Mouse (Mus musculus) frontal cortex, adult (tissue): Measurements from ENCODE around the gene Urb1.
A peak's percentile ranks its signal among the peaks of the same experiment; 100 is the strongest.
"Not testable (repeated sequence)": the region's sequence is repeated elsewhere in the genome, so short reads cannot be mapped to it uniquely, and the experiment has no call there.

Experiments
- ATAC-seq: cut with Nextera tagmentation; 2 replicates; pipeline ENCODE4 v1.9.2; 2017; ENCODE audit warnings: mild to moderate bottlenecking, moderate library complexity, mixed read lengths; ENCODE audit not compliant: low TSS enrichment

The Urb1 gene

DNA sequence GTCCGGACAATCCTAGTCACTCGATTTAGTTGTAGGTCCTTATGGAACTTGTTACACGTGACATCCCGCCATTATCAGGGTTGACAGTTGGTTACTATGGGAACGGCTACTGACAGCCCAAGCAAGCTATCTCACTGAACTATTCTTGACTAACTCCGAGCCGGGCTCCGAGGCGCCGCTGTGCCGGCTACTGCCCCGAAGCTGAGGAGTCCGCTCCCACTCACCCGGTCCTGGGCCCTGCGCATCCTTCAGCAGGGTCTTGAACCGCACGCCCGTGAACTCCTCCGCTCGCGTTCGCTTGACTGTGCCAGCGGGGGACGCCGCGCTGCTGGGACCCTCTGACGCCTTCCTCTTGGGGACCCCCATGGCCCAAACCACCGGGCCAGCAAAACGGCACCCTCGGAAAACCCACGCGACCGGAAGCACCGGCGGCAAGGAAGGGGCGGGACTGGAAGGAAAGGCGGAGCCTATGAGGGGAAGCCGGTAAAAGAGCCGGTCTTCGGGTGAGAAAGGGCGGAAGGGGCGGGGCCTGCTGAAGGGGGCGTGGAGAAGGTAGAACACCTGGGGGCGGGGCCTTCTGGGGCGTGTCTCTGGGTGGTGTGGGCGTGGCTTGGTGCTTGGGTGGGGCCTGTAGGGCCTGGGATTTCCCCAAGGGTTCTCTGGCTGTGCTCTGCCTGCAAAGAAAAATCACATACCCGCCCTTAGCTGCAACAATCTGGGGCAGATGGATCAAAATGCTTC, at the start of gene Urb1:
Gene Urb1 (minus strand): TSS at position 439 of the 741 bp plus-strand sequence.
- ATAC-seq, result peak; percentile 93

DNA sequence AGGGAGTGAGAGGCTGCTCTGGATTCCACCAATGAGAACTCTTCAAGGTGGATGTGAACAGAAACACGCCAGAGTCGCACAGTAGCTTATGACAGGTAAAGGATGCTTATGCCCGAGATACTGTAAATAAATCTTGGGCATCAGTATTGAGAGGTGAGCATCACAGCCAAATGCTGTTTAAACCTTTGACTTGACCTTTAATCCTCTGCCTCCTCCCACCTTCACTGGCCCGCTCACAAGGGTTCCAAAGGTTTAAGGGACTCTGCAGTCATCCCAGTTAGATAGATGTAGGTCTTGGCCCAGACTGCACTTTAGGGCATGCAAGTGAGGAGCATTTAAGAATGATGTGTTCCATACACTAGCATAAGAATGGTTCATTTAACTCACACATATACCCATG, 48.0 kb upstream of the Urb1 start:
- ATAC-seq, result no peak

DNA sequence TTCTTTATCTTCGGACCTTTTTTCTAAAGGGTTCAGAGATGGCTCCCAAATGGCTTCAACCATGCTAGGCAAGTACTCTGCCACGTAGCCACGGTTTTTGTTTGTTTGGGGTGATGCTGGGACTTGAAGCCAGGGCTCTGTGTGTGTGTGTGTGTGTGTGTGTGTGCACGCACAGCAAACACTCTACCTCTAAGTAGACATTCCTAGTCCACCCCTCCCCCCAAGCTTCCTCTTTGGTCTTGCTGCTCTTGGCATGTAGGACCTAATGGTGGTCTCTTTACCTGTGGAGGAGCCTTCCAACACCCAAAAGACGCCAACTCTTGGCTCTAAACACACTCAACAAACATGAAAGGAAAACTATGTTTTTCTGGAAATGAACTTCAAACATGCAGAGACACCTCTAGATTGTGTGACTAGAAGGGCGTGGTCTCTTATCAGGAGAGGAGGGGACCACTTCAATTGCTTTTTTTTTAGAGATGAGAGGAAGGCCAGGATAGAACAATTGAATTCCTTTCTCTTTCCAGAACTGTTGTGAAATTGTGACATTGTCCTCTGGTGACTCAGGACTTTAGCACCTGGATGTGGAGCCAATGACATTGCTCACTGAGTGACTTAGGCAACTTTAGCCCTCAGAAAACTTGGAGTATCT, 46.5 kb upstream of the Urb1 start:
- ATAC-seq, result no peak

DNA sequence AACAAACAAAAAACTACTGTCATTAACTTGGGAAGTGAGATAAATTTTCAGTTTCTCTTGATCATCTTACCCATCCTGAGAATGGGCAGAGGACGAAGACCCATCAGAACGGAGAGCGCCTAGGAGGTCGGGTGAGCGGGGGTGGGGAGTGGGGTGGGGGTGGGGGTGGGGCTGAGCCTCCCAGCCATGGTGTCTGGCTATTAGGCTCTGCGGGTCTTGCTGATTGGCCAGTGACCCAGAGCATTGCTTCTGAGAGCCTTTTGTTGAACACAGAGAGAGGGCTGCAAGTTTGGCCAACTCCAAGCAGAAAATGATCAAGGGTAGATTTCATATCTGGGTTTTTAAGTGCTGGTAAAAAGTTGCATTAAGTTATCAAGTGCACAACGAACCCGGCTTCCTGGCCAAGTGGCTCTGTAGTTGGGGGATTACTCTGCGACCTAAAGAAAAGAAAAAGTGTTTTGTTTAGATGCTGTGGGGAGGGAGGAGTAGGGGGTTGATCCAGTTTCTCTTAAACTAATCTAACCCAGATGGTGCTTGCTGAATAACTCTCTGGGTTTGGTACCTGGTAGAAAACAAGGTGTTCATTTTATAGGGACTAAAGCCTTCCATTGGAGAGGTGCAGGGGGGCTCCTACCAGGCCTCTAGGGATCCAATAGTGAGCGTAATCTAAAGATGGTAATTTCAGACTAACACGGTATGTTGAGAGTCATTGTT, 41.6 kb upstream of the Urb1 start:
- no peak for ATAC-seq

DNA sequence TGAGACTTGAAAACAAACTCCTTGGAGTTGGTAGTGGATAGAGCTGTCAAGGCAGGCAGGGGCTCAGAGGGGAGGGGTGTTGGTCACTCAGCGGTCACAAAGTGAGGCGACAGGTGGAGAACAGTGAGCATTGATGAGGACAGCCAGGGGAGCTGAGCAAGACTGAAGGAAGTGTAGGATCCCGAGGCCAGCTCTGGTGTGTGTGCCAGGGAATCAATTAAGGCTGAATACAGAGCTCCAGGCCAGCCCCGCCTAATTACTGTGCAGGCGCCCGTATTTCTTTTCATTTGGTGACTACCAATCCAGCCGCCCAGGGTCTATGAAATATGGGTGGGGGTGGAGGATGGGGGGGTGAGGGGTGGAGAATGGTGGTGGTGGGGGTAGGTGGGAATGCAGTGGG, 40.7 kb upstream of the Urb1 start:
- no peak for ATAC-seq

DNA sequence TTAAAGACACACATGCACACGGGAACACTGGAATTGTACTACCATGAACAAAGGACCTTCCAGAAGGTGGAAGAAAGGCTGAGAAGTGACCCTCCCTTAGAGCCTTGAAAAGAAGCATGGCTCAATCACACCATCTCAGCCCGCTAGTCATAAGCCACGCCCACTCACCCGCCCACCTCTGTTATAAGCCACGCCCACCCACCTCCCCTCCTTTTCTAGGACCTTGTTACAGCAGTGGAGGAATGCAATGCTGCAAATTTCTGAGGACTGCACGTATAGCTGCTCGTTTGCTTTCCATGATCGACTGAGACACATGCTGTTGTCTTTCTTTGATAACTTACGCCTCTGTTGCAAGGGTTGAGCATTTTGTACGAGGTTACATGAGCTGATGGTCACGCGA, 39.0 kb upstream of the Urb1 start:
- no peak for ATAC-seq

DNA sequence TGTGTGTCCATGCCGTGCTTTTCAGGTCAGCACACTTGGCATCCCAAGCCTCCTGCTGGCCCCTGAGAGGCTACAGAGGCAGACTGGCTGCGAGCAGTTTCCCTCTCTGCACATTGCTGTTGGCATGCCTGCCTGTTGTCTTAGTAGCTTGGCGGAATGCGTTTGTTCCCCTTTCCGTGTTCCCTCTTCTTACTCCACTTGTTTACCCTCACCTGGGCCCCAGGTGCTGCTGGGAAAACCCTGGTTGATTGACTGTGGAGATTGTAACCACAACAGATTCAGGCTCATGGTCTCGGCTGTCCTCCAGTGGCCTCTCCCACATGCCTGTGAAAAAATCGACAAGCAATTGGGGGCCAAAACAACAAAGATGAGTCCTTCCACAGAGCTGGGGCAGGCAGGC, 38.5 kb upstream of the Urb1 start:
- no peak for ATAC-seq

DNA sequence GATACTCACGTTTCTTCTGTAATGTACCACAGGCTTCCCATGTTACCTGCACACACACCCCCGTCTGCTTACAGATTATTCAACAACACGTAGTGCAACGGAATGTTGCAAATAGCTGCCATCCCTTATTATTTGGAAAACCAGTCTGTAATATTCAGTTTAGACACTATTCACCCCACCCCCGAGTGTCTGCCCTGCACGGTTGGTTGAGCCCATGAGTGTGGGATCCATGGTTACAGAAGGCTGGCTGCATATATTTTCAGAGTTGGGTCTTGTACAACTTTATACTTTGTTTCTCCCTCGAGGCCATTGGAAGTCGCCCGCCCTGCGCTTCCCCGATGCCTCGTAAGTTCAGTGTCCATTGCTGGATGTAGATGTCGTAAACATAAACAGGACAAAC, 35.4 kb upstream of the Urb1 start:
- ATAC-seq, result no peak

DNA sequence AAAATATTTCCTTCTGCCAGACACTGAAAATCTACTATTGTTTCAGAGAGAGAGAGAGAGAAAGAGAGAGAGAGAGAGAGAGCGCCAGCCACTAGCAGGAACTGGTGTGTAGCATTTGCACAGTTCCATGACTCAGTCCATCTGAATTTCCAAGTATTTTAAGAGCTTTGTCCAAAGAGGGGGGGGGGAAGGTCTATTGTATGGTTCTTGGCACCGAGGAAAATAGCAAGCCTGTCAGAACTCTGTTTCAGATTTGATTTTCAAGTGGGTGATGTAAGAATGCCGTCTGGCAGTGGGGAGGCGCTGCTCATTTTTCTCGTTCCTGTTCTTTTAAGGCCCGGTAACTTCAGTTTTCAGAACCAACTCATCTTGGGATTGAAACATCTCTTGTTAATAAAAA, 34.8 kb upstream of the Urb1 start:
- peak; percentile 62 for ATAC-seq

DNA sequence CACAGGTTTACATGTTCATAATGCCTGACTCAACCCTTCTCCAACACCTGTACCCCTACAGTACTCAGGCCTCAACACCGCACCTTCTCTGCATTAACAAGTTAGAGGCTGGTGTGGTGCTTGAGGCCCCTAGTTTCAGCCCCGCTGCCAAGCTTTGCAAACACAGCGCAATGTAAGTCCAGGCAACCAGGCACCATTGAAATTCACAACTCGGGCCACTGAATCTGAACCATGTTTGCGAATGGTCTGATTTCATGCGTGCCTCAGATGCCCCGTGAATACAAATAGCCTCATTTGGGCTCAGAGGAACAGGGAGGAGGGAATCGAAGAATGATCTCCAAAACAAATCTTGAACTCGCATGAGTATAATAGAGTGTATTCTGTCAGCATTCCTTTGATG, 32.0 kb upstream of the Urb1 start:
- ATAC-seq, result no peak

DNA sequence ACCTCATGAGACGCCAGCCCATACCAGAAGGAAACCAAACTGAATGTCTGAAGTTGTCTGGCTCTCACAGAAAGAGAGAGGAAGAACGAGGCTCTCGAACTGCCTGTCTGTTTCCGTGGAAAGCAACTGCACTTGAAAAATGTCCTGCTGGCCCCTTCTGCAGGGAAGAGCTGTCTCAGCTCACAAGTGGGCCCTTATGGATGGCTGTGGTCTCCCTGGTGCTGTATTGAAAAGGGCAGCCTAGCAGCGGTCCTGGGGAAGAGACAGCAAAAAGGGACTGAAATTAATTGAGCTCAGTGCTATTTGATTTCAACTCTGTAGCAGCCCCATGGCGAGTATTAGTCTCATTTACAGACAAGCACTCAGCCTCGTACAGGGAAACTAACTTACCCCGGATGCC, 27.2 kb upstream of the Urb1 start:
- no peak for ATAC-seq

DNA sequence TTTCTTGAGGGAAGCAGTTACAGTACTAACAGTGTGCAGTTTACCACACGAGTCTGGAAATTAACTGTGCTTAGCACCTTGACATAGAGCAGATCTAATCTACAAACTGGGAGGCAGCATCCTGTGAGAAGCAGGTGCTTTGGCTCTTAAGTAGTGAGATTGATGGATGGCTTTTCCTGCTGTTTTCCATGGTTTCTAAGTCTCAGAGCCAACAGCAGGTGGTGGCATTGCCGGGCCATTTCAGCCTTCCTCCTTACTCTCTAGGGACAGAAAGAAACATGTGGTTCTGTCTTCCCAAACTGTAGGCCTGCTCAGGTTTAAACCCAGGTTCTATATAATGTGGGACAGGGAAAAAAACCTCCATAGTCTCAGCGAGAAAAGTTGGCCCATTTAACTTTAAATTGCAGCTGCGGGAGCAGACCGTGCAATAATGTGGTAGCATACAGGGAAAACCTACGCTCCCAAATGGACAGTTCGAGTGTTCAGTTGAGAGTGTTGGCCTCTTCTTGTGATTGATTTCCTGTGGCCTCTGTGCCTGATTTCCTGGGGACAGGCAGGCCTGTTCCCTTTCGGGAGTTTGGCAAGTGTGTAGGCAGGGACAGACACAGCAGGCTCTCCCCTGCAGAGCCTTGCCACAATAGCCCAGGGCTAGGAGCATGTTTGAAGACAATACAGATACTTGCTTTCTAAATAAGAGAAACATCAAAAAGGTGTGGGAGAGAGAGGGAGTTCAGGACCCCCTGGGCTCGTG, 23.0 kb upstream of the Urb1 start:
- no peak for ATAC-seq

DNA sequence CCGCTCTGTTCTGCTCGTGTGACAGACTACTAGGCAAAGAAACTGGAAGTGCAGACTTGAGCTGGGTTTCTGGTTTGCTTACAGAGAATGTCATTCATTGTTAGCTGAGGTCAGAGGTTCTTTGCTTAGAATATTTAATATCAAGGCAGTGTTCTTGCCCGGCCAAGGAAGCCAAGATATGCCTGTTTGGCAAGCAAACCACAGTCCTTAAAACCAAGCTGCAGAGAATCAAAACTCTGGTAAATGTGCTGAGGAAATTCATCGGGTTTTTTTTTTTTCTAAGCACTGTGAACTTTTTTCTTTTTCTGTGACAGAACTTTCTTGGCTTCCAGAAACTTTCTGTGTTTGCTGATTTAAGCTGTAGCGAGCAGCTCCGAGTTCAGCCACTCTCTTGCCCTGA, 22.3 kb upstream of the Urb1 start:
- no peak for ATAC-seq

DNA sequence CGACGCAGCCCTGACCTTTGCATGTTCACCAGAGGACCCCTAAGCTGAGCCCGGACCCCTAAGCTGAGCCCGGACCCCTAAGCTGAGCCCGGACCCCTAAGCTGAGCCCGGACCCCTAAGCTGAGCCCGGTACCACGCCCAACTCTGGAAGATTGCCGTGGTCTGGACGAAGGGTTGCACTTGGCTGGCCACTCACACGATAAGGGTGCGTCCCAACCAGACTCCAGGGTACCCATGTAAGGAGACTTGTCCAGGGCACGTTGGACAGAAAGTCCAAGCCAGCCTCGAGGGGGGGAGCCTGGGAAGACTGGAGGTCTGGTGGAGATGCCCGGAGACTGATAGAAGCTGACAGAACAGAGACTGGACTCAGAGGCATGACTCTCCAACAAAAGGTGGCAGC, 21.5 kb upstream of the Urb1 start:
- ATAC-seq, result no peak

DNA sequence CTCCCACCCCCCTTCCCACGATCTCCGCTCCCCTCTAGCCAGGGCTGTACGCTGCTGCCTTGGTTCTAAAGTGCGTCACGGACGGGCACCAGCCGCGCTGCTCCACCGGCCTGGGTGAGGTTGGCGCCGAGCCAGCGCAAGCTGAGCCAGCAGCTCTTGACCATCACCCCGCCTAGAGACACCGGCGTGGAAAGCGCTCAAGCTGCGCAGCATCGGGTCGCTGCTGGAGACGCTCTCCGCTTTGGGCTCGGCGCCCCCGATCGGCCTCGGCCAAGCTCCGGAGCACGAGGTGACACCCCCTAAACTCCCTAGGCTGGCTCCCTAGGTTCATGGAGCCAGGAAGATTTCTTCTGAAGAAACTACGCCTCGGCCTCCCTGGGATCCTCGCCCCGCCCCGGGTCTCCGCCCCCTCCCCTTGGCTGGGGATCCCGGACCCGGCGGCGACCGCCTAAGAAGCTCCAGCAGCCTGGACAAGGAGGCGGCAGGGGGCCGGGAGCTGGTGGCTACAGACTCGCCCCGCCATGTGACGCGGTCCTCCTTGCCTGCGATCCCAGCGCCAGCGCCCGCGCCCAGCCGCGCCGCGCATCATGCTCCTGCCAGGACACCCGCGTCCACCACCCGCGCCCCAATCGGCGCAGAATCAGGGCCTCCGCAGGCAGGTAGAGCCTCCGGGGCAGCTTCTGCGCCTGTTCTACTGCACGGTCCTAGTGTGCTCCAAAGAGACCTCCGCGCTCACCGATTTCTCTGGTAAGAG, 20.6 kb upstream of the Urb1 start:
- peak; percentile 50 for ATAC-seq

DNA sequence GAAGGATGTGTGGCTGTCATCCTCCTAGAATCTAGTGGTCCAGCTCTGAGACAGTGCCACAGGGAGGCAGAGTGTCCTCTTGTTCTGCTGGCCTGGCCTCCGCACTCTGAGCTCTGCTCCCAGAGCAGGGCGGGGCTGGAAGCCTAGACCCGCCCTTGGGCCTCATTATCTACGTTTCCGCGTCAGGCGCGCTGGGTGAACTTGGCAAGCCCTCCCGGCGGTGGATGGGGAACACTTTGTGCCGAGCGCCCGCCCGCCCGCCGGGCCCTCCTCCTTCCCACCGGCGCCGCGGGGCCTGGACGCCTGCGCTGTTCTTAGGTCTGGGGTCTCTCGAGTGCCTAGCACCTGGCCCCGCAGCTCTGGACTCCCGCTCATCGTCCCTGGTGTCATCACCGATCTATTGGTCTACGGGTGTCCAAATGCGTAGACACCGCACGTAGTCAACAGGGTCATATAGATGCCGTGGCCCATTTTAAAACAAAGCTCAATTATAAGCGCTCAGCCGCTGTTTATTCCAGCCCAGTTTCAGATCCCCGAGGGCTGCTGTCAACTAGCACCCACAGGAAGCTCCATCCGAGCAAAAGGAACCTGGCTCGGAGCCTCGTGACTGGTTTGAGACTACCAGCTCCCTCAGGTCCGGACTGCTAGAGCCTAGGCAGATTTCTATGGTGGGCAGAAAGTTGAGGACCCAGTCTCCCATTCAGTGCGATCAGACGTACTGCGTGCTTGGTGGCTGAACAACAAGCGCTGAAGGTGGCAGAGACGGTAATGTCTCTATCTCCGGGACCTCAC, 19.9 kb upstream of the Urb1 start:
- ATAC-seq, result peak; percentile 64

DNA sequence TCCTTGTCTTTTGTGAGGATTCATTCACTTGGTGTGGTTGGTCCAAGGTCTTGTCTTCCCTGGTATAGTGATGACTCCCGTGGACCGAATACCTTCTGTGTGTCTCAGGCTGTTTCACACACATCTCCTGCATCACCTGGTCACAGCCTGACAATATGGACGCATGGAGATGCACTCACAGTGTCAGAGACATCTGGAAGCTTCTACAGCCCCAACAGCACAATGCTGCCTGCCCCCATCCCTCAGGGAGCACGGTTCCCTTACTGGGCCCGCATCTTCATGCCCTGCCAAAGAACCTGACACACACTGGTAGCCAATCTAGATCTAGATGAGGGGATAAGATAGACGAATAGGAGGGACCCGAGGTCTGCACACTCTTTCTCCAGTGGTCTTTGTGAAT, 18.9 kb upstream of the Urb1 start:
- no peak for ATAC-seq

DNA sequence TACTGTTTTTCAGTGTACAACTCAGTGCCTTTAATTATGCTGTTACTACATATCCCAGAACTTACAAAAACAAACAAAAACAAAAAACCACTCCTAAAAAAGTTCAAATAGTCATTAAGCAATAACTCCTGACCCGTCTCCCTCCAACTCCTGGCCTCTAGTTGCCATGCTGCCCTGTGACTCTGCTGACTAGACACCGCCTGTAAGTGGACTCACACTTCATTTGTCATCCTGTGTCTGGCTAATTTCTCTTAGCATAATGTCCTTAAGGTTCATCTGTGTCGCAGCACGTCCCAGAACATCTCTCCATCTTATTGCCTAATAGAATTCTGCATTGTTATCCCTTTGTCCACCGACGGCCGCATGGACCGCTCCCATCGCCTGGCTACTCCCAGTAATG, 17.3 kb upstream of the Urb1 start:
- no peak for ATAC-seq

DNA sequence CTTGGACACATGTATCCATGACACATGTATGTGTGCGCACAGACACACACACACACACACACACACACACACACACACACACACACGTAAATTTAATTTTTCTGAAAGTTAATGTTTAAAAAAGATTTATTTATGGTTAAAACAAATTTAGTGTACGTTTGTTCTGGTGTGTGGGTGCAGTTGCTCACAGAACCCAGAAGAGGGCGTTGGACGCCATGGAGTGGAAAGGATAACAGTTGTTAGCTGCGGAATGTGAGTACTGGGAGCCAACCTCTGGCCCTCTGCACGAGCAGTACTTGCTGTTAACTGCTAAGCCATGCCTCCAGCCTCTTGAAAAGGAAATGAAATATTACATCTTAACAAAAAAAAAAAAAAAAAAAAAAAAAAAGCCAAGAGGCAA, 16.2 kb upstream of the Urb1 start, which contains the start of gene Eva1c:
Gene Eva1c (plus strand): TSS at position 263 of the 400 bp plus-strand sequence.
- no peak for ATAC-seq

DNA sequence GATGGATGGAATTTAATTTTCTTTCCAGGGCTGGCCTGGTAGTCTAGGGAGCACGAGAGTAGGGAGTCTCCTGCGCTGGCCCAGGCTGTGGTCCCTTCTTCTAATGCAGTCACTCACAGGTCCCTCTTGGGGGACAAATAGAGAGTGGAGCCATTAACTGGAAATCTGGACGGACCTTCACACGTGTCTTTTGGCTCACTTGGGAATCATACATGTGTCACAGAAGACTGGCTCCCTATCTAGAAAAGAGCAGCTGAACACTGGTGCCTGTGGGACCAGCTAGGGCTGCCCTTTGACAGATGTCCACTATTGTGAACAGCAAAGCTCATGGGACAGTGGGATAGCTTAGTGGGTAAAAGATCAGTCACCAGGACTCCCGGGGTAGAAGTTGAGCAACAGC, 15.8 kb upstream of the Urb1 start:
- no peak for ATAC-seq

DNA sequence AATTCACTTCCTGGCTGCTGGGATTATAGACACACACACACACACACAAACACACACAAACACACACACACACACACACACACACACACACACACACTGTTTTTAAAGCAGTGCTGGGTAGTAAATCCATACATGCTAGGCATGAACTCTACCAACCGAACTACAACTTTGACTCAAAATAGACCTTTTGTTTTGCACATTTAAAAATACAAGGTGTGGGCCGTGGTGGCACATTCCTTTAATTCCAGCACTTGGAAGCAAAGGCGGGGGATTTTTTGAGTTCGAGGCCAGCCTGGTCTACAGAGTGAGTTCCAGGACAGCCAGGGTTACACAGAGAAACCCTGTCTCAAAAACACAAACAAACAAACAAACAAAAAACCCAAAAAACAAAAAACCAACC, 13.8 kb upstream of the Urb1 start:
- ATAC-seq, result not testable (repeated sequence)
